Comparison of ENCODE assay signal across 10 mouse cellular contexts in the genomic region with DNA sequence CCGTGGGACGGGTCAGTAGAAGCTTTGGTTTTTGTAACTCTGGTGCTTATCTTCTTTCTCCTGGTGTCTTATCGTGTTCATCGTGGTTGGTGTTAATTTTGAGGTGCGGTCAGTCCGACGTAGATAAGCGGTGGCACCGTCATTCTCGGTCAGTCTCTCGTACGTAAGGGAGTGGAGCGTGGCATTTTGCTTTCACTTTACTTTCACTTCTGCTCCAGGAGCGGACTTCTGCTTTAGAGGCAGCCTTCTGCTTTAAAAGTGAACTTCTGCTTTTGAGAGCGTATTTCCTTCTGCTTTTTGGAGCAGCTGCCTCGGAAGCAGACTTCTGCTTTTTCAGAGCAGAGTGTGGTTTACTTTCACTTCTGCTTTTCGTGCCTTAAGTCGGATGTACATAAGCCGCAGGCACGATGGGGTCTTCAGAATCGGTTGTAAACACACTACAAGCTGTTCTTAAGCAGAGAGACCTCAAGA.
A peak's percentile ranks its signal among the peaks of the same experiment; 100 is the strongest.
DNase-seq lines count a peak whose midpoint lies in the region; ATAC-seq and TF ChIP-seq lines count a peak whose summit lies in the region.
"Had no signal": no experiment of that assay in that cellular context is flagged by ENCODE, and none has a peak within 500 bp of the region (broad histone marks: within the 10 kb centered on the region; RNA-seq: fewer than 3 reads in every experiment).

No protein-coding gene starts in this region.

- H3K36me3 ChIP-seq in G1E (replicated peaks): no peaks in the 10 kb centered on the region
- no peaks in the 10 kb centered on the region for H3K36me3 ChIP-seq in megakaryocyte, embryonic 14.5 days (replicated peaks; ENCODE audit: low read length)

- no peak for TF ChIP-seq CTCF in G1E (IDR thresholded peaks at IDR 0.05; ENCODE audit: low read depth, low read length)

- peak; percentile 77 for ATAC-seq in G1E (ENCODE audit: extremely low read depth, insufficient number of reproducible peaks, low FRiP score, poor library complexity, severe bottlenecking)
- peak; percentile 81 for ATAC-seq in common myeloid progenitor, adult 5-6 weeks (replicated peaks; ENCODE audit: low read depth, poor library complexity, severe bottlenecking)

- H3K4me1 ChIP-seq in G1E (ENCODE audit: insufficient read depth, low read depth, low read length): peaks cover 12% of the 10 kb centered on the region
- H3K4me1 ChIP-seq in megakaryocyte, embryonic 14.5 days: peaks cover 8% of the 10 kb centered on the region; the same call in 1 of the 2 replicates

- peaks cover 35% of the 10 kb centered on the region for H3K9me3 ChIP-seq in G1E (replicated peaks)
- H3K9me3 ChIP-seq in megakaryocyte, embryonic 14.5 days: peaks cover 33% of the 10 kb centered on the region

- no peak for DNase-seq in G1E (ENCODE audit: low spot score)
- peak; percentile 85 for DNase-seq in thymus, postnatal 0 days (ENCODE audit: low spot score)
- DNase-seq in right cerebral cortex, postnatal 36 days (ENCODE audit: low spot score in 2 of 2): no peak
- no peak for DNase-seq in gastrocnemius, postnatal 25 days
- DNase-seq in cerebellum, postnatal 36 days: no peak
- DNase-seq: cerebellum, postnatal 10 days; retina, postnatal 1 day had no signal

- H3K27me3 ChIP-seq in G1E (ENCODE audit: insufficient read depth, low read length): no peaks in the 10 kb centered on the region
- H3K27me3 ChIP-seq in megakaryocyte, embryonic 14.5 days (replicated peaks): no peaks in the 10 kb centered on the region

- peak overlapping the region; percentile 67 for H3K4me3 ChIP-seq in G1E (ENCODE audit: low read depth, low read length)
- peak overlapping the region; percentile 92 for H3K4me3 ChIP-seq in megakaryocyte, embryonic 14.5 days (replicated peaks)
- H3K4me3 ChIP-seq: left cerebral cortex, adult 2 months had no signal
